Mouse (Mus musculus) lung, embryonic 14.5 days (tissue): ENCODE measurements around the gene Bmpr1b. TPM values are rescaled to one million over a fixed set of nuclear protein-coding genes. Genes with fewer than 3 reads are reported as not detected.

ENCODE experiments used
- ATAC-seq: fragments of 200-750 bp; cut with Nextera tagmentation; 2 replicates; pipeline ENCODE4 v1.8.0; 2017; ENCODE audit warnings: mild to moderate bottlenecking, moderate TSS enrichment, moderate library complexity; ENCODE audit not compliant: insufficient read depth
- DNase-seq: peaks from one replicate; pipeline ENCODE4 v3.0.0-alpha.2; 2015
- H3K27ac ChIP-seq: fragments of 300-500 bp; sonication (generic); 2 replicates; pipeline ENCODE4 v1.5.1; 2014; ENCODE audit warnings: low read depth, mild to moderate bottlenecking, moderate library complexity
- H3K27me3 ChIP-seq: fragments of 300-500 bp; sonication (generic); 2 replicates; pipeline ENCODE4 v1.6.1; 2014; ENCODE audit warnings: low read length, control low read depth; ENCODE audit not compliant: insufficient read depth
- H3K36me3 ChIP-seq: fragments of 300-500 bp; sonication (generic); 2 replicates; pipeline ENCODE4 v1.6.1; 2014; ENCODE audit warnings: control low read depth; ENCODE audit not compliant: insufficient read depth
- H3K4me1 ChIP-seq: fragments of 300-500 bp; sonication (generic); 2 replicates; pipeline ENCODE4 v1.6.1; 2014; ENCODE audit warnings: antibody characterized with exemption, control low read depth; ENCODE audit not compliant: insufficient read depth
- H3K4me2 ChIP-seq: fragments of 300-500 bp; sonication (generic); 2 replicates; pipeline ENCODE4 v1.6.1; 2014; ENCODE audit warnings: mild to moderate bottlenecking
- H3K4me3 ChIP-seq: fragments of 300-500 bp; sonication (generic); 2 replicates; pipeline ENCODE4 v1.5.1; 2014; ENCODE audit warnings: low read depth, low read length
- H3K9ac ChIP-seq: fragments of 300-500 bp; sonication (generic); 2 replicates; pipeline ENCODE4 v1.6.1; 2014
- H3K9me3 ChIP-seq: fragments of 300-500 bp; sonication (generic); 2 replicates; pipeline ENCODE4 v1.6.1; 2016; ENCODE audit warnings: low read depth, low read length, control low read depth
- CTCF ChIP-seq: IDR thresholded peaks from 2 replicates; pipeline ENCODE4 v1.5.1; 2016; ENCODE audit warnings: antibody characterized with exemption, low read depth
- WGBS: fragments of 180-500 bp; shearing (Covaris S2); extraction: QIAGEN DNeasy Blood & Tissue Kit; methylation state at CpG from one replicate; pipeline ENCODE4 v1.1.7; 2014; 5-methylcytosine and 5-hydroxymethylcytosine counted together
- polyA plus RNA-seq: library from polyadenylated mRNA; unstranded; fragments of >200 nt; fragmentation: Nextera tagmentation; extraction: Ambion mirVana; gene quantifications from 2 replicates; pipeline ENCODE4 v1.2.1, GENCODE M21; 2014

Bmpr1b gene
- polyA plus RNA-seq, 1 experiment from 2014 or later: 6.7 TPM

DNA sequence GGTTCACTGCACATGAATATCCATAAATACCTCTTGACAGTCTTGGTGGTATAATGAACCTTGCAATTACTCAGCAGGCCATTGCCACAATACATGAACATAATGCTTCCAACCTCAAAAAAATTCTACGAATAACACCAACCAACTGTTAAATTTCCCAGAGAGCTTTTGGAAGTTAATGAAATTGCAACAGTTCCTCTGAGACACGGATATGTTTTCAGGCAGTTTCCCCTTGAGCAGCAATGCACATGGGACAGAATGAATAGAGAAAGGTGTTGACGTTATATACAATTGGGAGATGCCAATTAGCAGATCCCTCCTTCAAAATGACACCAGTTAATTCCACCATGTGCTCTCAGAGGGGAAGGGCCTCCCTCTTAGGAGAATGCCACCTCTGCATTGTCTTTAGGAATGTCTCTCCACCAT lies 225.9 kb downstream of the Bmpr1b start:
- no peak for TF ChIP-seq CTCF
- Histone ChIP-seq H3K4me2 (no peak overlapping the region), H3K4me1 (no peaks in the 10 kb centered on the region), H3K27me3 (no peaks in the 10 kb centered on the region), H3K27ac (no peak overlapping the region), H3K36me3 (no peaks in the 10 kb centered on the region), H3K9ac (no peak overlapping the region), H3K4me3 (no peak overlapping the region), H3K9me3 (no peaks in the 10 kb centered on the region)
- no peak for DNase-seq
- ATAC-seq: no peak
- WGBS: 76% methylated on average over 3 of the region's 3 CpGs

DNA sequence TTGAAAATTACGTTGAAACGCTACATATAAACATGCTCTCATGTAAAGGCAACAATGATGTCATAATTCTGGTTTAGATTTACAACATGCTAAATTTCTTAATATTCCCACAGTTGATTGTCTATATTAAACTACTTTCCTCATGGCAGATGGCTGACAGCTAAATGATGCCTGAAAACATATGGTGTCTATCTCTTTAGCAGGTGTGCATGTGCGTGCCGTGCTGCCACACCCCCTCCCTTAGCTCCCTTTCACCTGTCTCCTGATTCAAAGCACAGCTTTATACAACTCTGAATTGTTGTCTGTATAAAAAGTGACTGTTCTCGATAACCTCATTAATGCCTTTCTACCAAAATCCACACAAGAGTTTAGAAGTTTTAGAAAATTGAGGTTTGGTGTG lies 229.0 kb downstream of the Bmpr1b start:
- H3K36me3 ChIP-seq: no peaks in the 10 kb centered on the region
- no peak for TF ChIP-seq CTCF
- H3K4me1 ChIP-seq: no peaks in the 10 kb centered on the region; the same call in 1 of the 2 replicates
- no peak overlapping the region for H3K9ac ChIP-seq
- H3K27ac ChIP-seq: no peak overlapping the region
- ATAC-seq: no peak
- H3K4me2 ChIP-seq: no peak overlapping the region
- H3K4me3 ChIP-seq: no peak overlapping the region
- DNase-seq: no peak
- H3K9me3 ChIP-seq: no peaks in the 10 kb centered on the region
- no peaks in the 10 kb centered on the region for H3K27me3 ChIP-seq
- WGBS: 88% methylated on average over 5 of the region's 5 CpGs

DNA sequence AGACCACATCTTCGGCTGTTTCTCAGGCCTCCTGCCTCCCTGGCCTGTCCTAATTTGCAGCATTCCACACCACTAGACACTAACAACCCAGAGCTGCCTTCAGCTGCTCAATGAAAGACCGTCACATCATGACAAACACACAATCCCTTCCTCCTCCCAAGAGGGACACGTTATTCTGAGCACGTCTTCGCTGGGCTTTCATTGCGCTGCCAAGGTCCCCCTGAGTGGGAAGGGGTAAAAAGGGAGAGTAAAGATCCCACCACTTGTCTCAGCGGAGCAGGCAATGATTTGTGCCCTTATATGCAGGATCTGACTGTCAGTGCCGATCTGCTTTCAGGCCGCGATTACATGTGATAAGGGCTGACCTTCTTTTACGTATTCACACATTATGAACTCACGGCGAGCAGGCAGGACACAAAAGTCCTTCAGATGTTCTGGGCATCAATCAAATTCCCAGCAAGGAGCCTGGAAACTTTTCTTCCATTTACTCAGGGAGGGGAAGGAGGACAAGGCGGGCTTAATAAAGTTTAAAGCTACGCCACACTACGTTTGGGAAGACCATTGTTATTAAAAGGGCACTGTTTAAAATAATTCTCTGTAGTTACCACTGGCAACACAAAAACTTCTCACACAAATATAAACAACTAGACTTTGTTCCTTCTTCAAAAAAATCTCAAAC lies 232.5 kb downstream of the Bmpr1b start:
- Histone ChIP-seq H3K4me3 (no peak overlapping the region), H3K36me3 (no peaks in the 10 kb centered on the region), H3K9ac (no peak overlapping the region; the same call in 1 of the 2 replicates), H3K9me3 (no peaks in the 10 kb centered on the region), H3K4me2 (peak overlapping the region; percentile 20; the same call in 1 of the 2 replicates), H3K27ac (no peak overlapping the region), H3K27me3 (no peaks in the 10 kb centered on the region), H3K4me1 (peaks cover 2% of the 10 kb centered on the region; the same call in 1 of the 2 replicates)
- DNase-seq (no peak), ATAC-seq (no peak)
- TF ChIP-seq CTCF: no peak
- WGBS: 24% methylated on average over 16 of the region's 16 CpGs

DNA sequence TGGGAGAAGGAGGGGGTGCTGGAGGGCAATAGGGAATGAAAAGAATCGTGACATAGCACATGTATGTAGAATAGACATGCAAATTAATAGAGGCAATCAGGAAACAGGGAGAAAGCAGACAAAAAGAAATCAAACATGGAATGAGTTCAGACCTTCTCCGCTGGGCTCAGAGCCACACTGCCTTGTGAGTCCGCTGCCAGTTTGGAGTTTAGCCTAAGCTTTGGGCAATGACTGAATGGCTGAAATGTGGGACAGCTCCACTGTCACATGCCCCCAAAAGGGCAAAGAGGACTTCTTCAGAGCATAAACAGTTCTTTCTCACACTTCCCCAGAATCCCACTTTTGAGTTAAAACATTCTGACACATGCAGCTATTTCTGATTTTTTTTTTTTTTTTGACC lies 236.3 kb downstream of the Bmpr1b start:
- Histone ChIP-seq H3K4me1 (peaks cover 8% of the 10 kb centered on the region; the same call in 1 of the 2 replicates), H3K9me3 (no peaks in the 10 kb centered on the region), H3K27ac (no peak overlapping the region), H3K27me3 (no peaks in the 10 kb centered on the region), H3K36me3 (no peaks in the 10 kb centered on the region), H3K9ac (no peak overlapping the region), H3K4me2 (no peak overlapping the region), H3K4me3 (no peak overlapping the region)
- peak; percentile 80 for DNase-seq
- WGBS: 48% methylated on average over 3 of the region's 3 CpGs
- ATAC-seq: peak; percentile 67; the same call in 1 of the 2 replicates
- TF ChIP-seq CTCF: no peak

DNA sequence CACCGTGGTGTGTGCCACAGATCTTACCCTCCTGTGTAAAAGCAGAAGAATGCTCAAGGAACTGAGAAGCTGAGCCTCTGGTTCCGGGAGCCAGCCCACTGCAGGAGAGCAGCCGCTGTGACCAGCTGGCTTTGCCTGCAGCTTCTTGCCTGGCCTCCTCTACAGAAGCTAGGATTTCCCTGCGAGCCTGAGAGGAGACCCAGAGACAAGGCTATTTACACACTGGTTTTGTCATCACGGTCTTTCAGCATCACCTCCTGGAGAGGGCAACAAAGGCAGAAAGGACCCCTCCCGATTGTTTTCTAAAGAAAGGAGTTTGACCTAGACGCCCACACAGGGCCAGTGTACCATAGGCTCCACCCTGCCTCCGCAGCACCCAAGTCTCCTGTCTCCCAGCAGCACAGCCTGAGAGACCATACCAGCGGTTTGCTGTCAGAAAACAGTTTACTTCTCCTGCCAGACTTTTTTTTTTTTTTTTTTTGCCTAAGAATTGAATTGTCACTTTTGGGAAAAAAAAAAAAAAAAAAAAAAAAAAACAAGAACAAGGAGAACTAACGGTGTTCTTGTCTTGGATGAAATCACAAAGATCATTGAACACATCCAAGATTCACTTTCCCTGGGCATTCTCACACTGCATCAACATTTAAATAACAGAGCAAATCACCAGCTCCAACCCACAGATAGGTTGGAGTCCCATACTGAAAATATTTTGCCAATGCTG lies 237.7 kb downstream of the Bmpr1b start:
- H3K9me3 ChIP-seq: no peaks in the 10 kb centered on the region
- ATAC-seq: peak; percentile 83
- no peaks in the 10 kb centered on the region for H3K36me3 ChIP-seq
- peak overlapping the region; percentile 55 for H3K4me2 ChIP-seq
- H3K4me3 ChIP-seq: peak overlapping the region; percentile 9; the same call in 1 of the 2 replicates
- no peaks in the 10 kb centered on the region for H3K27me3 ChIP-seq
- no peak overlapping the region for H3K9ac ChIP-seq
- H3K4me1 ChIP-seq: peaks cover 8% of the 10 kb centered on the region; the same call in 1 of the 2 replicates
- WGBS: 3% methylated on average over 10 of the region's 10 CpGs
- DNase-seq: peak; percentile 71
- TF ChIP-seq CTCF: no peak
- H3K27ac ChIP-seq: peak overlapping the region; percentile 48; the same call in 1 of the 2 replicates

DNA sequence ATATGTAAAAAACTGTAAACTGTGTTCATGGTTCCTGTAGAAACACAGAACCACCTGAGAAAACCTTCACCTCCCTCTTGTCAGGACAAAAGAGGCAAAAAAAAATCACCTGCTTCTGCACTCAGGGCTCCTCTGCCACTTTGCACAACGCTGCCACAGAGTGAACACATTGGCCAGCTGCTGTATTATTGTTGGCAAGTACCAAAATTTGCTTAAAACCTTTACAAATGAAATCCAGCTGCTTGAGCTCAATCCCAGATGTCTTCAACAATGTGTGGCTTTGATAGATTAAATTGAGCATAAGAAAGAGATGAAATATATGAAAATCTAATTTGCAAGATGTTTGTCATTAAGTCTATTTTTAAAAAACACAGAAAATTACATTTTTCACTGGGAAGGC lies 245.8 kb downstream of the Bmpr1b start:
- H3K9me3 ChIP-seq: no peaks in the 10 kb centered on the region
- no peak overlapping the region for H3K4me2 ChIP-seq
- H3K4me3 ChIP-seq: no peak overlapping the region
- DNase-seq: no peak
- H3K36me3 ChIP-seq: no peaks in the 10 kb centered on the region
- H3K9ac ChIP-seq: no peak overlapping the region
- H3K4me1 ChIP-seq: no peaks in the 10 kb centered on the region
- H3K27me3 ChIP-seq: no peaks in the 10 kb centered on the region
- H3K27ac ChIP-seq: no peak overlapping the region
- ATAC-seq: no peak
- 29% methylated on average over 1 of the region's 1 CpGs for WGBS
- TF ChIP-seq CTCF: no peak

DNA sequence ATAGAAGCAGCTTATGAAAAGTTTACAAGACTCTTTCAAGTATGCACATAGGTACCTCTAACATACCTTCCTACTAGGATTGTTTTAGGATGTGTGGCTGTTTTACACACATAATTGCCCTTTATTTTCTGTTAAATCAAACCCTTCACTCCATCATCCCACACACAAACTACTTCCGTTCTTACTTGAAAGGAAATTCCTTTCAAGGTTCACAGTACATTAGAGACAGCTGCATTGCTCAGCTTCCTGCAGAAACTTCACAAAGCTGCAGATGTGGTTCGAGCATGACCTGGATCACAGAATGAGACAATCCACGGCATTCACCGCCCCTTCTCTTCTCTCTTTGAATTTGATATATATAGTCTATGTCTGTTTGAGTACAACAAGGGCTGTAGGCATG lies 248.1 kb downstream of the Bmpr1b start:
- no peak overlapping the region for H3K27ac ChIP-seq
- 32% methylated on average over 4 of the region's 4 CpGs for WGBS
- H3K27me3 ChIP-seq: no peaks in the 10 kb centered on the region
- H3K9me3 ChIP-seq: no peaks in the 10 kb centered on the region
- DNase-seq: peak; percentile 28
- H3K4me2 ChIP-seq: no peak overlapping the region
- no peaks in the 10 kb centered on the region for H3K36me3 ChIP-seq
- ATAC-seq: no peak
- H3K4me3 ChIP-seq: no peak overlapping the region
- no peak overlapping the region for H3K9ac ChIP-seq
- no peaks in the 10 kb centered on the region for H3K4me1 ChIP-seq
- TF ChIP-seq CTCF: no peak
